Comparison of ENCODE assay signal across 8 mouse cellular contexts in the genomic region with DNA sequence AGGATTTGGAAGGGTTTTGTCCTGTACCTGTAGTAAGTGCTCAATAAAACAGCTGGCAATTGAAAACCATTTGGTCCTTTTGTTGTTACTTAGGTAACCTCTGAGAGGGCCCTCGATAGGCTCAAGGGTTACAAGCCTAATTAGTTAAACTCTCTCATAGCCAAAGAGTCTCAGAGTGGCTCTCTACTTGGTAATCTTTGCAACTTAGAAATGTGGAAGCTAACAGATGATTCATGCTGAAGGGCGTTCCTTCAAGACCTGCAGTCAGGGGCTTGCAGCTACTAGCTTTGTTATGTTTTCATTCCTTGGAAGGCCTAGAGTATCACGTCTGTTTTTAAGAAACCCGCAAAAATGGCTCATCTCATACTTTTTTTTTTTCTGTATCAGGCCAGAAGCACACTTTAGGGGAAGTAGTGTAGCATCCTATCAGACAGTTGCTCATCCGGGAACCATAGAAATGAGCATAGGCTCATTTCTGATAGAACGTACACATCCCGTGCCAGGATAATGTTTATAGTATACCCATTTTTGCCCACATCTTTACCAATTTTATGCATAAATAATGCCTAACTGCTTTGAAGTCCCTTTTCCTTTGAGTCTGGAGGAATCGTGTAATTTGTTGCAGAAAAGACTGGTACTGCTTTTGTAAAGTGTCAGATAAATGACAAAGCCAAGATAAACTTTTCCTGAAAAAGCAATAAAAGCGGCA. TPM values are rescaled to one million over a fixed set of nuclear protein-coding genes. Genes with fewer than 3 reads are reported as not detected.
DNase-seq lines count a peak whose midpoint lies in the region; ATAC-seq and TF ChIP-seq lines count a peak whose summit lies in the region.

No protein-coding gene starts in this region.

- H3K9ac ChIP-seq in hindbrain, embryonic 12.5 days, result peak overlapping the region; percentile 92; the same call in 1 of the 2 replicates

- peaks cover 10% of the 10 kb centered on the region for H3K36me3 ChIP-seq in hindbrain, embryonic 12.5 days
- H3K36me3 ChIP-seq in macrophage (ENCODE audit: inconsistent target), result peaks cover 10% of the 10 kb centered on the region; the same call in 1 of the 2 replicates
- peaks cover 7% of the 10 kb centered on the region; the same call in 1 of the 2 replicates for H3K36me3 ChIP-seq in thymus, adult 2 months (ENCODE audit: control insufficient read depth, insufficient read depth, low read length)

- no peaks in the 10 kb centered on the region for H3K4me1 ChIP-seq in cerebellum, adult 2 months (ENCODE audit: control insufficient read depth, insufficient read depth, low read length)
- peaks cover 6% of the 10 kb centered on the region; the same call in 1 of the 2 replicates for H3K4me1 ChIP-seq in hindbrain, embryonic 12.5 days
- H3K4me1 ChIP-seq in thymus, adult 2 months (replicated peaks; ENCODE audit: control insufficient read depth, insufficient read depth, low read length), result peaks cover 2% of the 10 kb centered on the region; the same call in 1 of the 2 replicates

- intact Hi-C loops in left cerebral cortex, postnatal 25 days (cut with DNase I), result no loop called here

- peak overlapping the region; percentile 69 for H3K4me2 ChIP-seq in hindbrain, embryonic 12.5 days (replicated peaks)

- no peak overlapping the region for H3K27ac ChIP-seq in cerebellum, adult 2 months (ENCODE audit: insufficient read depth, low read length)
- no peak overlapping the region for H3K27ac ChIP-seq in hindbrain, embryonic 12.5 days
- H3K27ac ChIP-seq in macrophage, result peak overlapping the region; percentile 49
- no peak overlapping the region for H3K27ac ChIP-seq in thymus, adult 2 months (ENCODE audit: control insufficient read depth, insufficient read depth, low read length)

- DNase-seq in cerebellum, adult 2 months, result no peak
- no peak for DNase-seq in cerebellum, adult 11-12 months
- peak; percentile 49 for DNase-seq in NIH3T3 (ENCODE audit: low read depth)
- no peak for DNase-seq in thymus, adult 2 months
- DNase-seq in left cerebral cortex, postnatal 25 days (ENCODE audit: low spot score in 2 of 2), result no peak
- no peak for DNase-seq in layer of hippocampus, adult 9-11 months

- H3K27me3 ChIP-seq in cerebellum, adult 2 months (ENCODE audit: control insufficient read depth, insufficient read depth, low read length), result no peaks in the 10 kb centered on the region
- no peaks in the 10 kb centered on the region for H3K27me3 ChIP-seq in hindbrain, embryonic 12.5 days
- no peaks in the 10 kb centered on the region for H3K27me3 ChIP-seq in thymus, adult 2 months (ENCODE audit: control insufficient read depth, insufficient read depth, low read length)

- H3K4me3 ChIP-seq in cerebellum, adult 2 months (replicated peaks; ENCODE audit: insufficient read depth, low read depth, low read length), result peak overlapping the region; percentile 7
- H3K4me3 ChIP-seq in hindbrain, embryonic 12.5 days, result peak overlapping the region; percentile 89
- H3K4me3 ChIP-seq in macrophage (ENCODE audit: inconsistent target), result peak overlapping the region; percentile 55
- no peak overlapping the region for H3K4me3 ChIP-seq in thymus, adult 2 months (ENCODE audit: control insufficient read depth, insufficient read depth, low read length)

- no peaks in the 10 kb centered on the region for H3K79me2 ChIP-seq in macrophage (ENCODE audit: inconsistent target)

- 79% methylated on average over 9 of the region's 9 CpGs for WGBS in cerebellum, adult 2 months
- 80% methylated on average over 9 of the region's 9 CpGs for WGBS in hindbrain, embryonic 12.5 days
- WGBS in macrophage (ENCODE audit: missing documents), result 57% methylated on average over 9 of the region's 9 CpGs
- WGBS in thymus, adult 2 months, result 71% methylated on average over 9 of the region's 9 CpGs

- no peak for TF ChIP-seq CTCF in cerebellum, adult 2 months (IDR thresholded peaks at IDR 0.05; ENCODE audit: borderline replicate concordance, insufficient read depth, low read depth, low read length)
- no peak for TF ChIP-seq CTCF in thymus, adult 2 months (IDR thresholded peaks at IDR 0.05; ENCODE audit: borderline replicate concordance, control insufficient read depth, extremely low read depth, insufficient read depth, low read length, poor library complexity)

- TF ChIP-seq POLR2A in cerebellum, adult 2 months (IDR thresholded peaks at IDR 0.05; ENCODE audit: borderline replicate concordance, insufficient read depth, low read length), result no peak
- TF ChIP-seq POLR2A in thymus, adult 2 months (IDR thresholded peaks at IDR 0.05; ENCODE audit: control insufficient read depth, extremely low read depth, insufficient read depth, low read length, poor library complexity), result no peak

- ATAC-seq in hindbrain, embryonic 12.5 days (ENCODE audit: low FRiP score), result no peak

- H3K9me3 ChIP-seq in hindbrain, embryonic 12.5 days (replicated peaks), result no peaks in the 10 kb centered on the region

RNA-seq across cellular contexts. Expression of a gene that starts 2.6 kb away (rescaled TPM):
- polyA plus RNA-seq in cerebellum, adult 2 months (2012; rRNA removed), result 38.1 and 39.9 TPM in 2 replicates
- 37.8 and 38.5 TPM in 2 replicates for polyA plus RNA-seq in hindbrain, embryonic 12.5 days (2016; fragmentation: Nextera tagmentation; extraction: Ambion mirVana)
- 10 to 100 TPM in 9 of 26 experiments, 1 to 10 TPM in 17; 2.7 to 24.9 (median 8.7) TPM for total RNA-seq in macrophage (2018; cell fraction: chromatin; rRNA removed)
- total RNA-seq in macrophage (2018; cell fraction: cytosol; rRNA removed), result 10 to 100 TPM in 2 of 26 experiments, 1 to 10 TPM in 24; 1.8 to 11.5 (median 5.9) TPM
- 10 to 100 TPM in 7 of 26 experiments, 1 to 10 TPM in 19; 1.8 to 13.0 (median 6.7) TPM for total RNA-seq in macrophage (2018; cell fraction: nucleus; rRNA removed)
- 2.5 to 6.9 TPM (median 5.1 TPM) in 3 replicates for polyA plus RNA-seq in macrophage (2018)
- 16.9 and 18.8 TPM in 2 replicates for polyA plus RNA-seq in thymus, adult 2 months (2012; rRNA removed)
- 10 to 100 TPM; 32.1 to 36.1 TPM for total RNA-seq in left cerebral cortex, postnatal 25 days (2021)

RNA-seq across cellular contexts. Expression of a gene that starts 9.6 kb away (rescaled TPM):
- polyA plus RNA-seq in cerebellum, adult 2 months (2012; rRNA removed), result 8.5 and 9.1 TPM in 2 replicates
- 1.3 and 1.6 TPM in 2 replicates for polyA plus RNA-seq in hindbrain, embryonic 12.5 days (2016; fragmentation: Nextera tagmentation; extraction: Ambion mirVana)
- under 1 TPM in 4 of 26 experiments, not detected in 22; 0.33 to 0.63 (median 0.37) TPM for total RNA-seq in macrophage (2018; cell fraction: chromatin; rRNA removed)
- total RNA-seq in macrophage (2018; cell fraction: cytosol; rRNA removed), result 1 to 10 TPM in 24 of 26 experiments, under 1 TPM in 2; 0.82 to 2.6 (median 1.7) TPM
- total RNA-seq in macrophage (2018; cell fraction: nucleus; rRNA removed), result 1 to 10 TPM in 19 of 26 experiments, under 1 TPM in 6, not detected in 1; 0.52 to 2.7 (median 1.4) TPM
- 1.2 to 2.0 TPM (median 1.2 TPM) in 3 replicates for polyA plus RNA-seq in macrophage (2018)
- polyA plus RNA-seq in thymus, adult 2 months (2012; rRNA removed), result 3.4 and 3.9 TPM in 2 replicates
- 10 to 100 TPM in 1 of 2 experiments, 1 to 10 TPM in 1; 9.9 to 10.0 TPM for total RNA-seq in left cerebral cortex, postnatal 25 days (2021)
